Mouse (Mus musculus): ENCODE results near the gene Fam71f2. TPM values are rescaled to one million over a fixed set of nuclear protein-coding genes. Genes with fewer than 3 reads are reported as not detected.

Fam71f2 gene
- polyA plus RNA-seq, 1 experiment, result 0.81 TPM

GRCm38 (mm10) chr6:29272312-29273072, 6.9 kb upstream of the Fam71f2 start, which contains the start of gene Hilpda:
TSS of gene Hilpda (plus strand) at chr6:29272488.
- whole genome bisulfite sequencing, result under 1% methylated on average over 46 of the region's 46 CpGs
- peak; percentile 93 for DNase-seq (ENCODE audit: low read depth, low spot score)

- WGBS, result 91% methylated on average over 5 of the region's 5 CpGs
These were observed 2.6 kb upstream of the Fam71f2 start for GRCm38 (mm10) chr6:29276746-29277145.

GRCm38 (mm10) chr6:29278513-29279267, 703 bp upstream of the Fam71f2 start:
- 33% methylated on average over 8 of the region's 8 CpGs for WGBS
- DNase-seq (ENCODE audit: low read depth, low spot score), result no peak

More at GRCm38 (mm10) chr6:29276746-29277145, 2.6 kb upstream of the Fam71f2 start:
- DNase-seq (ENCODE audit: low read depth, low spot score), result no peak

GRCm38 (mm10) chr6:29280671-29281070, 1.3 kb downstream of the Fam71f2 start:
- WGBS, result 45% methylated on average over 7 of the region's 7 CpGs
- no peak for DNase-seq (ENCODE audit: low read depth, low spot score)

GRCm38 (mm10) chr6:29286870-29287269, 7.5 kb downstream of the Fam71f2 start:
- DNase-seq (ENCODE audit: low read depth, low spot score), result no peak
- WGBS, result 81% methylated on average over 7 of the region's 7 CpGs

GRCm38 (mm10) chr6:29287481-29287880, 8.1 kb downstream of the Fam71f2 start:
- 65% methylated on average over 6 of the region's 6 CpGs for WGBS
- DNase-seq (ENCODE audit: low read depth, low spot score), result no peak

- no peak for DNase-seq (ENCODE audit: low read depth, low spot score)
- WGBS, result 74% methylated on average over 5 of the region's 5 CpGs
These were observed 8.6 kb downstream of the Fam71f2 start for GRCm38 (mm10) chr6:29287944-29288343.

- DNase-seq (ENCODE audit: low read depth, low spot score), result no peak
- WGBS, result 52% methylated on average over 6 of the region's 6 CpGs
These were observed 9.3 kb downstream of the Fam71f2 start for GRCm38 (mm10) chr6:29288651-29289050.

- WGBS, result 15% methylated on average over 2 of the region's 2 CpGs
- no peak for DNase-seq (ENCODE audit: low read depth, low spot score)
These were observed 19.7 kb downstream of the Fam71f2 start for GRCm38 (mm10) chr6:29299112-29299511.

- DNase-seq (ENCODE audit: low read depth, low spot score), result no peak
These were observed 23.9 kb downstream of the Fam71f2 start for GRCm38 (mm10) chr6:29303251-29303650.

GRCm38 (mm10) chr6:29303726-29304125, 24.3 kb downstream of the Fam71f2 start:
- 44% methylated on average over 5 of the region's 5 CpGs for WGBS
- DNase-seq (ENCODE audit: low read depth, low spot score), result no peak

GRCm38 (mm10) chr6:29305462-29305861, 26.1 kb downstream of the Fam71f2 start:
- DNase-seq (ENCODE audit: low read depth, low spot score), result no peak
- 93% methylated on average over 4 of the region's 4 CpGs for WGBS

GRCm38 (mm10) chr6:29308846-29309605, 29.6 kb downstream of the Fam71f2 start:
- no peak for DNase-seq (ENCODE audit: low read depth, low spot score)
- whole genome bisulfite sequencing, result 87% methylated on average over 16 of the region's 16 CpGs

- 80% methylated on average over 14 of the region's 14 CpGs for WGBS
- no peak for DNase-seq (ENCODE audit: low read depth, low spot score)
These were observed 34.4 kb downstream of the Fam71f2 start for GRCm38 (mm10) chr6:29313690-29314202.

GRCm38 (mm10) chr6:29317286-29317685, 37.9 kb downstream of the Fam71f2 start:
- no peak for DNase-seq (ENCODE audit: low read depth, low spot score)
- WGBS, result 55% methylated on average over 2 of the region's 2 CpGs

- no peak for DNase-seq (ENCODE audit: low read depth, low spot score)
- 76% methylated on average over 3 of the region's 3 CpGs for WGBS
These were observed 38.5 kb downstream of the Fam71f2 start for GRCm38 (mm10) chr6:29317941-29318340.

- no peak for DNase-seq (ENCODE audit: low read depth, low spot score)
- 61% methylated on average over 5 of the region's 5 CpGs for WGBS
These were observed 39.5 kb downstream of the Fam71f2 start, which contains the start of gene Fam71f1 for GRCm38 (mm10) chr6:29318879-29319278. TSS of gene Fam71f1 (plus strand) at chr6:29319140.

- WGBS, result 74% methylated on average over 6 of the region's 6 CpGs
- DNase-seq (ENCODE audit: low read depth, low spot score), result no peak
These were observed 42.2 kb downstream of the Fam71f2 start for GRCm38 (mm10) chr6:29321586-29321985.

GRCm38 (mm10) chr6:29322147-29322546, 42.8 kb downstream of the Fam71f2 start:
- 87% methylated on average over 7 of the region's 7 CpGs for WGBS
- DNase-seq (ENCODE audit: low read depth, low spot score), result no peak

- 58% methylated on average over 4 of the region's 4 CpGs for WGBS
- DNase-seq (ENCODE audit: low read depth, low spot score), result no peak
These were observed 43.3 kb downstream of the Fam71f2 start for GRCm38 (mm10) chr6:29322735-29323134.
